Mouse (Mus musculus) heart, embryonic 13.5 days (tissue): ENCODE data around the gene Negr1. TPM values are rescaled to one million over a fixed set of nuclear protein-coding genes. Genes with fewer than 3 reads are reported as not detected.

Experiments
- ATAC-seq: fragments of 200-750 bp; cut with Nextera tagmentation; 2 replicates; pipeline ENCODE4 v1.8.0; 2017; ENCODE audit warnings: moderate TSS enrichment; ENCODE audit not compliant: insufficient number of reproducible peaks, low FRiP score, low TSS enrichment; ENCODE audit errors: extremely low read depth
- H3K27ac ChIP-seq: fragments of 300-500 bp; sonication (generic); replicated peaks from 2 replicates; pipeline ENCODE4 v1.5.1; 2015; ENCODE audit warnings: moderate library complexity, mild to moderate bottlenecking, inconsistent platforms
- H3K27me3 ChIP-seq: fragments of 300-500 bp; sonication (generic); replicated peaks from 2 replicates; pipeline ENCODE4 v1.6.1; 2015; ENCODE audit warnings: mild to moderate bottlenecking, inconsistent platforms
- H3K36me3 ChIP-seq: fragments of 300-500 bp; sonication (generic); 2 replicates; pipeline ENCODE4 v1.6.1; 2015; ENCODE audit warnings: mild to moderate bottlenecking, inconsistent platforms
- H3K4me1 ChIP-seq: fragments of 300-500 bp; sonication (generic); 2 replicates; pipeline ENCODE4 v1.6.1; 2015; ENCODE audit warnings: inconsistent platforms
- H3K4me2 ChIP-seq: fragments of 300-500 bp; sonication (generic); 2 replicates; pipeline ENCODE4 v1.6.1; 2015; ENCODE audit warnings: inconsistent platforms, mild to moderate bottlenecking, moderate library complexity
- H3K4me3 ChIP-seq: fragments of 300-500 bp; sonication (generic); 2 replicates; pipeline ENCODE4 v1.5.1; 2015; ENCODE audit warnings: moderate library complexity, mild to moderate bottlenecking, inconsistent platforms
- H3K9ac ChIP-seq: fragments of 300-500 bp; sonication (generic); 2 replicates; pipeline ENCODE4 v1.6.1; 2015; ENCODE audit warnings: inconsistent platforms, mild to moderate bottlenecking, moderate library complexity
- H3K9me3 ChIP-seq: fragments of 300-500 bp; sonication (generic); 2 replicates; pipeline ENCODE4 v1.6.1; 2016; ENCODE audit warnings: inconsistent platforms
- WGBS: fragments of 180-500 bp; shearing (Covaris S2); methylation state at CpG from one replicate; pipeline ENCODE4 v1.1.7; 2015; ENCODE audit warnings: mixed read lengths; 5-methylcytosine and 5-hydroxymethylcytosine counted together
- polyA plus RNA-seq: library from polyadenylated mRNA; unstranded; fragments of >200 nt; fragmentation: Nextera tagmentation; extraction: Ambion mirVana; gene quantifications from 2 replicates; pipeline ENCODE4 v1.2.1, GENCODE M21; 2015

Gene Negr1
- polyA plus RNA-seq, 1 experiment from 2014 or later: 1.7 TPM

DNA sequence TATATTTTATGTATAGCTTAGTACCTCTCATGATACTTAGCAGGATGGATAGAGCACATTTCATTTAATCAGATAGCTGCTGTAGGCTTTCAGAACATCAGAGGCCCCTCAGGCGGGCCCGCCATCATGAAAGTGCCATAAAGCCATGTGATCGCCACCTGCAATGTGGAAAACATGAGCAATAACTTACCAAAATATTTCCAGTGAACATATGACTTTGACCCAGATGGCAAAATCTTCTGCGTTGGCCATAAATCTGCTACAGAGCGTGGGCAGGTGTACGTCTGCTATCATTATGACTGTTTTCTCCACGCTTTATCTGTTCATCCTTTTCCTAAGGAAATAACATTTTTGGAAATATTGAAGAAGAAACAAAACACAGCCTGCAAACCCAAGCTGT is 397.0 kb downstream of the Negr1 start:
- H3K9ac ChIP-seq: no peak overlapping the region
- no peaks in the 10 kb centered on the region for H3K36me3 ChIP-seq
- no peak overlapping the region for H3K27ac ChIP-seq
- no peak overlapping the region for H3K4me3 ChIP-seq
- WGBS: 91% methylated on average over 7 of the region's 7 CpGs
- no peak for ATAC-seq
- no peaks in the 10 kb centered on the region for H3K4me1 ChIP-seq
- H3K27me3 ChIP-seq: no peaks in the 10 kb centered on the region
- no peak overlapping the region for H3K4me2 ChIP-seq
- H3K9me3 ChIP-seq: no peaks in the 10 kb centered on the region

DNA sequence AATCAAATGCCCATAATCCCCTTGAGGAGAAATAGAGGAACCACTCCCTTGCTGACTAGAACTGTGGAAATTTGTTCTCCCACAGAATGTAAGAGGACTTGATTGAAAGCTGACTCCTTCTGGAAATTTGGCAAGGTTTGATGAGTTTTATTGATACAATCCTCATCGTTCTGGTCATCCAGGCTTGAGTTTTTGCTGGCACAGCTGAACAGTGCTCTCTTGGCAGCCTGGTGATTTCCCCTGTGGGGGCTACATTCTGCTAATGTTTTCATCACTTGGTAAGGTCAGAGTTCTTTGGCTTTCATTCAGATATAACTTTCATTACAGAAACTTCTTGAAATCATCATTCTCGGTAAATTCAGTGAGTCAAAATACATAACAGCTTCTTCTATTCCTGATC is 407.2 kb downstream of the Negr1 start:
- Histone ChIP-seq H3K27ac (no peak overlapping the region), H3K4me3 (no peak overlapping the region), H3K9ac (no peak overlapping the region), H3K4me2 (no peak overlapping the region), H3K27me3 (no peaks in the 10 kb centered on the region), H3K36me3 (no peaks in the 10 kb centered on the region), H3K9me3 (no peaks in the 10 kb centered on the region), H3K4me1 (no peaks in the 10 kb centered on the region)
- WGBS: 47% methylated on average over 2 of the region's 2 CpGs
- ATAC-seq: no peak

GRCm38 (mm10) chr3:156971104-156971503 is 409.5 kb downstream of the Negr1 start:
- no peaks in the 10 kb centered on the region for H3K4me1 ChIP-seq
- no peak overlapping the region for H3K27ac ChIP-seq
- H3K9me3 ChIP-seq: no peaks in the 10 kb centered on the region
- no peak for ATAC-seq
- 64% methylated on average over 2 of the region's 2 CpGs for WGBS
- no peak overlapping the region for H3K4me3 ChIP-seq
- H3K9ac ChIP-seq: no peak overlapping the region
- no peaks in the 10 kb centered on the region for H3K36me3 ChIP-seq
- no peak overlapping the region for H3K4me2 ChIP-seq
- no peaks in the 10 kb centered on the region for H3K27me3 ChIP-seq

GRCm38 (mm10) chr3:156976816-156977215 is 415.2 kb downstream of the Negr1 start:
- no peaks in the 10 kb centered on the region for H3K27me3 ChIP-seq
- H3K4me3 ChIP-seq: no peak overlapping the region
- no peak overlapping the region for H3K4me2 ChIP-seq
- no peaks in the 10 kb centered on the region for H3K9me3 ChIP-seq
- no peaks in the 10 kb centered on the region for H3K36me3 ChIP-seq
- 77% methylated on average over 2 of the region's 2 CpGs for WGBS
- H3K27ac ChIP-seq: no peak overlapping the region
- no peak overlapping the region for H3K9ac ChIP-seq
- no peaks in the 10 kb centered on the region for H3K4me1 ChIP-seq
- ATAC-seq: no peak

DNA sequence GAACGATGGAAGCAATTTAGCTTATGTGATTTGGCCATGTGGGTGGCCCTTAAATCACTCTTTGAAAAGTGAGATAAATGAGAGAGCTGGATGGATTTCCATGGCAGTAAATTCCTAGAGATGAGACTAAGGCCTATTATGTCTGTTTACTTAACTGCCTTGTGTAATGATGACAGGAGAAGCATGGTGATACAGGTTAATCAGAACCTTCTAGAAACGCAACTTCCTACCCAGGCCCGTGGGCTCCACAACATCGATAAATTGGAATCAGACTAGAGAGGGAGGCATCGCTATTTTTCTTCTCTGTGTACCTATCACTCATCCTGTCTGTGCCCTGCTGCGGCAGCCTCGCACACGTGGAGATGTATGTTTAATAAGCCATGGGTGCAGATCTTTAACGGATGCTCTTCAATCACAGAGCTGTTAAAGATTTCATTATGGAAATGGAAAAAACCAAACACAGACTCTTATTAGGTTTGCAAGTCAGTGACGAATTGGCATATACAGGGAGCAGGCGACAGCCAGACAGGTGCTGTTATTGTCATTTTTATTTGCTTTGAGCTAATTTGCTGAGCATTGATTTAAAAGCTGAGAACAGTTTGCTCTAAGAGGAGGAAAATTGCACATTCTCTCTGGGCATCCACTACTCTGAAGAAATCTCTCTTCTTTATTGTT is 418.6 kb downstream of the Negr1 start:
- no peak overlapping the region for H3K4me2 ChIP-seq
- H3K27ac ChIP-seq: no peak overlapping the region
- H3K9me3 ChIP-seq: no peaks in the 10 kb centered on the region
- H3K27me3 ChIP-seq: no peaks in the 10 kb centered on the region
- no peak overlapping the region for H3K4me3 ChIP-seq
- 78% methylated on average over 11 of the region's 11 CpGs for WGBS
- ATAC-seq: no peak
- H3K36me3 ChIP-seq: no peaks in the 10 kb centered on the region
- peaks cover 5% of the 10 kb centered on the region; the same call in 1 of the 2 replicates for H3K4me1 ChIP-seq
- no peak overlapping the region for H3K9ac ChIP-seq

- Histone ChIP-seq H3K4me2 (no peak overlapping the region), H3K27ac (no peak overlapping the region), H3K4me3 (no peak overlapping the region), H3K9me3 (no peaks in the 10 kb centered on the region), H3K4me1 (peaks cover 5% of the 10 kb centered on the region; the same call in 1 of the 2 replicates), H3K36me3 (no peaks in the 10 kb centered on the region), H3K27me3 (no peaks in the 10 kb centered on the region), H3K9ac (no peak overlapping the region)
- 32% methylated on average over 4 of the region's 4 CpGs for WGBS
- ATAC-seq: no peak
These were observed 420.5 kb downstream of the Negr1 start for GRCm38 (mm10) chr3:156982102-156982501.

GRCm38 (mm10) chr3:156987113-156987512 is 425.5 kb downstream of the Negr1 start:
- no peak for ATAC-seq
- no peak overlapping the region for H3K4me2 ChIP-seq

GRCm38 (mm10) chr3:156992171-156992570 is 430.6 kb downstream of the Negr1 start:
- Histone ChIP-seq H3K9ac (no peak overlapping the region), H3K27me3 (no peaks in the 10 kb centered on the region), H3K4me3 (no peak overlapping the region), H3K36me3 (no peaks in the 10 kb centered on the region), H3K4me2 (no peak overlapping the region), H3K9me3 (no peaks in the 10 kb centered on the region), H3K4me1 (no peaks in the 10 kb centered on the region), H3K27ac (no peak overlapping the region)
- no peak for ATAC-seq
- 60% methylated on average over 2 of the region's 2 CpGs for WGBS

More at GRCm38 (mm10) chr3:156987113-156987512, 425.5 kb downstream of the Negr1 start:
- Histone ChIP-seq H3K27me3 (no peaks in the 10 kb centered on the region), H3K36me3 (no peaks in the 10 kb centered on the region), H3K4me1 (peaks cover 2% of the 10 kb centered on the region; the same call in 1 of the 2 replicates), H3K9me3 (no peaks in the 10 kb centered on the region), H3K4me3 (no peak overlapping the region), H3K27ac (no peak overlapping the region), H3K9ac (no peak overlapping the region)
- 77% methylated on average over 3 of the region's 3 CpGs for WGBS

DNA sequence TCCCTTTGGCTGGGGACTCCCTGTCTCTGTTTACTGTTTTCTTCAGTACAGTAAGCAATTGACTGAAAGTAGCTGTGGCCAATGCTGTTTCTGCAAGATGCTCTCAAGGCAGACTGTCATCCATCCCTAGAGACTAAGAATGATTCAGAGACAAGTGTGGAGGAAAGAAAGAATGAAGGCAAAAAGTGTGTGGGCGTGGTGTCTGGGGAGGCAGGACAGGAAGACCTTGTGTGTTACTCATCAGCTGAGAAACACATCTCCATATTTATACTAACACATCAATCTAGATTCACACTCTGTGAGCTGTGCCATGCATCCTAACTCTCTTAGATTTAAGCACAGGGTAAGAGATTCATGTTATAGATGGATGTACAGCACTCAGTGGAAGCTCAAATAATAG is 431.2 kb downstream of the Negr1 start:
- Histone ChIP-seq H3K9ac (no peak overlapping the region), H3K4me3 (no peak overlapping the region), H3K27me3 (no peaks in the 10 kb centered on the region), H3K27ac (no peak overlapping the region), H3K9me3 (no peaks in the 10 kb centered on the region), H3K4me1 (no peaks in the 10 kb centered on the region), H3K4me2 (no peak overlapping the region), H3K36me3 (no peaks in the 10 kb centered on the region)
- no peak for ATAC-seq
- 66% methylated on average over 1 of the region's 1 CpGs for WGBS

DNA sequence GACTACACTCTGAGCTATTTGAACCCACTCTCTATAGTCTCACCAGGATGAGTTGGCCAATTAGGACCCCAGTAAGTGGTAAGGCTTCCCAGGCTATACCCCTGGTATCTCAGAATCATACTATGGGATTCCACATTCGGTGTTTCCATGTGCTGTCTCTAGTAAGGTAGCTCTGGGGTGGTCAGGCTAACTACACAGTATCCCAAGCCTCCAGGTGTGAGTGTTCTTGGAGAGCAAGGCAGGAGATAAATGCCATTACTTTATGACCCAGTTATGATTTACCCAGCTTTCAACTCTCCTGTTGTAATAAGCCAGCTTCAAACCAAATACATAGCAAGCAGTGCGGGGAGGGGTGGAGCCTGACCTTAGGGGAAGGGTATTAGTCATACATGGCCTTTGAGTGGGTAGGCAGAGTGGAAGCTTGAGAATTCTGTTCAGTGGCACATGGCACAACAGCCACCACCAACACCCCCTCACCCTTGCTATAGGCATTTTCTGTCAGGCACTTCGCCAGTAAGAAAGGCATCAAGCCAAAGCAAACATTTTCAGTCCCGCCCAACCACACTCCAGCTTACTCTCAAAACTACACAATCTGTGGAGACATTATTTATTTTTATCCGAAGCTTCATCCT is 437.7 kb downstream of the Negr1 start:
- H3K9me3 ChIP-seq: no peaks in the 10 kb centered on the region
- no peaks in the 10 kb centered on the region for H3K36me3 ChIP-seq
- H3K4me2 ChIP-seq: no peak overlapping the region
- H3K4me3 ChIP-seq: no peak overlapping the region
- H3K4me1 ChIP-seq: peaks cover 5% of the 10 kb centered on the region; the same call in 1 of the 2 replicates
- H3K27ac ChIP-seq: no peak overlapping the region
- no peak for ATAC-seq
- no peak overlapping the region for H3K9ac ChIP-seq
- no peaks in the 10 kb centered on the region for H3K27me3 ChIP-seq
- 51% methylated on average over 5 of the region's 5 CpGs for WGBS

DNA sequence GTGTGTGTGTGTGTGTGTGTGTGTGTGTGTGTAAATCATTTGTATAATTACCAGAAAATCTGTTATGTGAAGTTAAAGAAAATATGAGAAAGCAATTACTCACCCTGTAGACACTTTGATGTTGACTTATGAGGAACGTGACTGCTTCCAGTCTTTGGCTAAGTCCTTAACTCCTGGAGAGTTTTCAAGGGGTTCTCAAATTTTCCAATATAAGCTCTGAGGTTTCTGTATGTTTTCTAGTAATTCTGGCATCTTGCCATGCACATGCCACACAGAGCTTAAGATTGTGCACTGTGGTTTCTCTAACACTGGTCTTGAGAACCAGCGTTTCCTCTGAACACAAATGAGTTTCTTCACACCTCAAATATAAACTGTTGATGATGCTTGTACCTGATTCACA is 460.0 kb downstream of the Negr1 start:
- H3K4me2 ChIP-seq: no peak overlapping the region
- no peak overlapping the region for H3K27ac ChIP-seq
- ATAC-seq: no peak
- no peaks in the 10 kb centered on the region for H3K27me3 ChIP-seq
- WGBS: 66% methylated on average over 2 of the region's 2 CpGs
- H3K4me3 ChIP-seq: no peak overlapping the region
- H3K36me3 ChIP-seq: no peaks in the 10 kb centered on the region
- H3K9ac ChIP-seq: no peak overlapping the region
- H3K9me3 ChIP-seq: no peaks in the 10 kb centered on the region
- H3K4me1 ChIP-seq: no peaks in the 10 kb centered on the region

GRCm38 (mm10) chr3:157024580-157024979 is 463.0 kb downstream of the Negr1 start:
- Histone ChIP-seq H3K27me3 (no peaks in the 10 kb centered on the region), H3K27ac (no peak overlapping the region), H3K4me2 (no peak overlapping the region), H3K36me3 (no peaks in the 10 kb centered on the region), H3K4me1 (no peaks in the 10 kb centered on the region), H3K9ac (no peak overlapping the region), H3K4me3 (no peak overlapping the region), H3K9me3 (no peaks in the 10 kb centered on the region)
- 76% methylated on average over 6 of the region's 6 CpGs for WGBS
- ATAC-seq: no peak
